Mouse (Mus musculus) stomach, embryonic 16.5 days (tissue): ENCODE results near the gene Ccdc8. TPM values are rescaled to one million over a fixed set of nuclear protein-coding genes. Genes with fewer than 3 reads are reported as not detected.
"Not testable (repeated sequence)": the region's sequence is repeated elsewhere in the genome, so short reads cannot be mapped to it uniquely, and the experiment has no call there.

ENCODE experiments used
- ATAC-seq: fragments of 200-750 bp; cut with Nextera tagmentation; 2 replicates; pipeline ENCODE4 v1.8.0; 2017; ENCODE audit warnings: moderate number of reproducible peaks, moderate TSS enrichment; ENCODE audit not compliant: insufficient read depth, low FRiP score
- H3K27ac ChIP-seq: fragments of 300-500 bp; sonication (generic); 2 replicates; pipeline ENCODE4 v1.5.1; 2014; ENCODE audit warnings: low read length
- H3K27me3 ChIP-seq: fragments of 300-500 bp; sonication (generic); 2 replicates; pipeline ENCODE4 v1.6.1; 2014; ENCODE audit warnings: low read length, control low read depth, mixed read lengths; ENCODE audit not compliant: control insufficient read depth, insufficient read depth
- H3K36me3 ChIP-seq: fragments of 300-500 bp; sonication (generic); 2 replicates; pipeline ENCODE4 v1.6.1; 2014; ENCODE audit warnings: low read length; ENCODE audit not compliant: control insufficient read depth, insufficient read depth
- H3K4me1 ChIP-seq: fragments of 300-500 bp; sonication (generic); 2 replicates; pipeline ENCODE4 v1.6.1; 2014; ENCODE audit warnings: low read length, control low read depth, mixed read lengths; ENCODE audit not compliant: control insufficient read depth, insufficient read depth
- H3K4me2 ChIP-seq: fragments of 300-500 bp; sonication (generic); 2 replicates; pipeline ENCODE4 v1.6.1; 2014; ENCODE audit warnings: low read depth, low read length, mixed read lengths
- H3K4me3 ChIP-seq: fragments of 300-500 bp; sonication (generic); replicated peaks from 2 replicates; pipeline ENCODE4 v1.5.1; 2014; ENCODE audit warnings: mild to moderate bottlenecking, low read length
- H3K9ac ChIP-seq: fragments of 300-500 bp; sonication (generic); 2 replicates; pipeline ENCODE4 v1.6.1; 2014; ENCODE audit warnings: low read length
- H3K9me3 ChIP-seq: fragments of 300-500 bp; sonication (generic); replicated peaks from 2 replicates; pipeline ENCODE4 v1.6.1; 2016; ENCODE audit warnings: low read length, control low read depth; ENCODE audit not compliant: control insufficient read depth
- WGBS: fragments of 180-500 bp; shearing (Covaris S2); extraction: QIAGEN DNeasy Blood & Tissue Kit; methylation state at CpG from one replicate; pipeline ENCODE4 v1.1.7; 2014; 5-methylcytosine and 5-hydroxymethylcytosine counted together
- polyA plus RNA-seq: library from polyadenylated mRNA; unstranded; fragments of >200 nt; fragmentation: Nextera tagmentation; extraction: Ambion mirVana; gene quantifications from 2 replicates; pipeline ENCODE4 v1.2.1, GENCODE M21; 2015

The Ccdc8 gene
- polyA plus RNA-seq, 1 experiment from 2014 or later, result 45.1 TPM

- peaks cover 49% of the 10 kb centered on the region for H3K4me1 ChIP-seq
- no peaks in the 10 kb centered on the region for H3K36me3 ChIP-seq
- no peak for ATAC-seq
- no peaks in the 10 kb centered on the region for H3K9me3 ChIP-seq
- no peak overlapping the region for H3K27ac ChIP-seq
- no peak overlapping the region for H3K4me3 ChIP-seq
- 74% methylated on average over 8 of the region's 8 CpGs for WGBS
- H3K4me2 ChIP-seq, result no peak overlapping the region
- H3K27me3 ChIP-seq, result peaks cover 27% of the 10 kb centered on the region
- no peak overlapping the region for H3K9ac ChIP-seq
Observed at GRCm38 (mm10) chr7:16948923-16949458, 43.5 kb upstream of the Ccdc8 start.

- H3K4me3 ChIP-seq, result peak overlapping the region; percentile 35
- no peak overlapping the region for H3K27ac ChIP-seq
- no peaks in the 10 kb centered on the region for H3K36me3 ChIP-seq
- 10% methylated on average over 29 of the region's 29 CpGs for WGBS
- no peaks in the 10 kb centered on the region for H3K9me3 ChIP-seq
- peaks cover 22% of the 10 kb centered on the region for H3K27me3 ChIP-seq
- peak overlapping the region; percentile 57 for H3K4me2 ChIP-seq
- peaks cover 40% of the 10 kb centered on the region for H3K4me1 ChIP-seq
- peak overlapping the region; percentile 59 for H3K9ac ChIP-seq
- ATAC-seq, result peak; percentile 52; the same call in 1 of the 2 replicates
Observed at GRCm38 (mm10) chr7:16949908-16950841, 42.3 kb upstream of the Ccdc8 start.

DNA sequence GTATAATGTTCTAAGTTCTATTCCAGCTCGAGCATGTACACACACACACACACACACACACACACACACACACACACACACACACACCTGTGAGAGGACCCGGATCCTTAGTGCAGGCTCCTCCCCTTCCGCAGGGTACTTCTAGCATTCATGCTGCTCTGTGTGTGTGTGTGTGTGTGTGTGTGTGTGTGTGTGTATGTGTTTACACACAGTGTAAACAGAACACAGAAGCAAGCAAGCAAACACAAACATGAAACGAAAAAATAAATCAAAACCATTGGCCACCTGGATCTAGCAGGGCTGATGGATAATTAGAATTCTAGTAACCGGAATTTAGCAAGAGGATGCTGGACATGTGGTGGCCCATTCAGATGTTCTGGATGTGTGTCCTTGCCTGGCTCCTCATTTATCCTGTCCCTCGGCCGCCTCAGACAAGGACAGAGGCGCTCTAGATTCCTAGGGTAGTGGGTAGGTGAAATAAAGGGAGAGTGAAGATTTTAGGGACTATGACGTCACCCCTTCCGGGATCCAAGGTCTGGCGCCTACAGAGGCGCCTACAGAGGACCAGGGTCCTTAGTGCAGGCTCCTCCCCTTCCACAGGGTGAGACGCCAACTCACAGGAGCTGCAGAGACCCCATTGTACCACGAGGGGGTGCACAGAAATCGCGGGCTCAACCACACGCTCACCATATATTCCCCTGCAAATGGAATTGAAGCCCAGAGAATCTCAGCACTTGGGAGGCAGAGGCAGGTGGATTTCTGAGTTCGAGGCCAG, 41.5 kb upstream of the Ccdc8 start:
- H3K4me1 ChIP-seq, result peaks cover 31% of the 10 kb centered on the region
- H3K27ac ChIP-seq, result no peak overlapping the region
- H3K27me3 ChIP-seq, result peaks cover 13% of the 10 kb centered on the region
- WGBS, result 23% methylated on average over 18 of the region's 18 CpGs
- peak; percentile 63 for ATAC-seq
- no peak overlapping the region for H3K4me3 ChIP-seq
- H3K36me3 ChIP-seq, result no peaks in the 10 kb centered on the region
- peak overlapping the region; percentile 17; the same call in 1 of the 2 replicates for H3K4me2 ChIP-seq
- no peak overlapping the region for H3K9ac ChIP-seq
- H3K9me3 ChIP-seq, result no peaks in the 10 kb centered on the region

DNA sequence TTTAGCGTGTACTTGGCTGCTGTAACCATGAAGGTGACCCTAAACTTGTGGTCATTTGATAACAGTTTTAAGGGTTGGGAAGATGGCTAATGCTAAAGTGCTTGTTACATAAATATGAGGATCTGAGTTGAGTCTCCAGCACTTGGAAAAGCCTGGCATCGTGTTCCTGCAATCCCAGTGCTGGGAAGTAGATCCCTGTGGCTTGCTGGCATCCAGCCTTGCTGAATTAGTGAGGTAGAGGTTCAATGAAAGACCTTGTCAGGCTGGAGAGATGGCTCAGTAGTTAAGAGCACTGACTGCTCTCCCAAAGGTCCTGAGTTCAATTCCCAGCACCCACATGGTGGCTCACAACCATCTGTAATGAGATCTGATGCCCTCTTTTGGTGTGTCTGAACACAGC, 38.7 kb upstream of the Ccdc8 start:
- 70% methylated on average over 2 of the region's 2 CpGs for WGBS
- not testable (repeated sequence) for H3K4me3 ChIP-seq, ATAC-seq, H3K4me1 ChIP-seq, H3K27ac ChIP-seq, H3K27me3 ChIP-seq, H3K9ac ChIP-seq, H3K36me3 ChIP-seq, H3K4me2 ChIP-seq, H3K9me3 ChIP-seq

DNA sequence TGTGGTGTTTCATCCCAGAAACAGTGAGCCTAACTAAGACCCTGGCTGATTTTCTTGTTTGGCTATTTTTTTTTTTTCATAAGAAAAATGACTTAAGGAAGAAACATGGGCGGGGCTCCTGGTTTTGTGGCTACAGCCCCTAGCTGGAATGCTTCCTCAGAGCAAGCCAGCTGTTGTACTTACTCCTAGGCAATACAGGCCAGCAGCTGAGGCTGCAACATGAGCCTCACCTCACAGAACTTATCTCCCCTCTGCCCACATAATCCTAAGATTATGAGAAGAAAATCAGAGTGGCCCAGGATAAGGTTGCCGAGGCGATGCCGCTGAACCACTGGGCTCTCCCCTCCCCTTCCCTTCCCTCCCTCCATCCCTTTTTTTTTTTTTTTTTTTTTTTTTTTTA, 36.8 kb upstream of the Ccdc8 start:
- no peak for ATAC-seq
- no peak overlapping the region for H3K4me3 ChIP-seq
- no peak overlapping the region for H3K4me2 ChIP-seq
- H3K27me3 ChIP-seq, result no peaks in the 10 kb centered on the region
- H3K4me1 ChIP-seq, result no peaks in the 10 kb centered on the region
- no peak overlapping the region for H3K27ac ChIP-seq
- no peaks in the 10 kb centered on the region for H3K36me3 ChIP-seq
- H3K9me3 ChIP-seq, result no peaks in the 10 kb centered on the region
- H3K9ac ChIP-seq, result no peak overlapping the region
- 68% methylated on average over 4 of the region's 4 CpGs for WGBS

GRCm38 (mm10) chr7:16956410-16957265, 35.9 kb upstream of the Ccdc8 start:
- no peak overlapping the region for H3K27ac ChIP-seq
- H3K9me3 ChIP-seq, result no peaks in the 10 kb centered on the region
- H3K4me1 ChIP-seq, result no peaks in the 10 kb centered on the region
- no peak overlapping the region for H3K9ac ChIP-seq
- WGBS, result 65% methylated on average over 15 of the region's 15 CpGs
- H3K27me3 ChIP-seq, result no peaks in the 10 kb centered on the region
- H3K36me3 ChIP-seq, result no peaks in the 10 kb centered on the region
- no peak for ATAC-seq
- no peak overlapping the region for H3K4me2 ChIP-seq
- H3K4me3 ChIP-seq, result no peak overlapping the region

DNA sequence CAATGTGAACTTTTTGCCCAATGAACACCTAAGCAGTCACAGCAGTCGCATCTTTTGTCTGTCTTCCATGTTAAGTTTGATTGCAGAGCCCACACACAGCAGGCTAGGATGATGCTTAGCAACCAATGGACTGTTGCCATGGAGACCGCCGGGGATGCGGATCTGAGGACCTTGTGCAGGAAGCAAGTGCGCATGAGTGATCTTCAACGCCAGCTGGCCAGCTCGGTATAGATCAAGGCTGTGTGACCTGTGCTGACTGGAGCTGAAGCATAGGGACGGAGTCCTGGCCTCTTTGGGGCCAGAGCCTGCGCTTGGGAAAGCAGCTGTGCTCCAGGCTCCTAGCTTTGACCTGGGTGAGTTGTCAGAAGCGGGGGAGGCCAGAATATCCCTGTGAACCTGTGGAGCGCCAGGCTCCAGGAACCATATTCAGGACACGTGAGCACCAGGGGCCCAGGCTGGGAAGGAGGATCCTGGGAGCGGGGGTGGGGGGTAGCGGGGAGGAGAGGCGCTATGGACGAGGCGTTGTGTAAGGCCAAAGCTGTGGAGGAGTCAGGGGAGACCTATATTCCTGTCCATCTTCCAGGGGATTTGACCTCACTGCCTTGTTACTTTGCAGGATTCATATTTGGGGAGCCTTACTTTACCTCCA, 32.8 kb upstream of the Ccdc8 start, which contains the start of gene Pnmal1:
Gene Pnmal1 (plus strand): TSS at position 141 of the 649 bp plus-strand sequence.
- 23% methylated on average over 17 of the region's 17 CpGs for WGBS
- Histone ChIP-seq H3K9ac (peak within 1 kb of the TSS; percentile 15; the same call in 1 of the 2 replicates), H3K4me2 (no peak within 1 kb of the TSS), H3K4me3 (no peak within 1 kb of the TSS), H3K27ac (no peak within 1 kb of the TSS), H3K36me3 (no peaks in the 10 kb centered on the region), H3K4me1 (no peaks in the 10 kb centered on the region), H3K27me3 (no peaks in the 10 kb centered on the region), H3K9me3 (no peaks in the 10 kb centered on the region)
- peak; percentile 66; the same call in 1 of the 2 replicates for ATAC-seq

GRCm38 (mm10) chr7:16961678-16962077, 30.8 kb upstream of the Ccdc8 start:
- Histone ChIP-seq H3K4me2 (no peak overlapping the region), H3K27ac (no peak overlapping the region), H3K36me3 (no peaks in the 10 kb centered on the region), H3K4me3 (no peak overlapping the region), H3K27me3 (no peaks in the 10 kb centered on the region), H3K9me3 (no peaks in the 10 kb centered on the region), H3K4me1 (no peaks in the 10 kb centered on the region), H3K9ac (no peak overlapping the region)
- 65% methylated on average over 5 of the region's 5 CpGs for WGBS
- no peak for ATAC-seq
